ENCODE assay signal across 8 mouse cellular contexts in the genomic region with DNA sequence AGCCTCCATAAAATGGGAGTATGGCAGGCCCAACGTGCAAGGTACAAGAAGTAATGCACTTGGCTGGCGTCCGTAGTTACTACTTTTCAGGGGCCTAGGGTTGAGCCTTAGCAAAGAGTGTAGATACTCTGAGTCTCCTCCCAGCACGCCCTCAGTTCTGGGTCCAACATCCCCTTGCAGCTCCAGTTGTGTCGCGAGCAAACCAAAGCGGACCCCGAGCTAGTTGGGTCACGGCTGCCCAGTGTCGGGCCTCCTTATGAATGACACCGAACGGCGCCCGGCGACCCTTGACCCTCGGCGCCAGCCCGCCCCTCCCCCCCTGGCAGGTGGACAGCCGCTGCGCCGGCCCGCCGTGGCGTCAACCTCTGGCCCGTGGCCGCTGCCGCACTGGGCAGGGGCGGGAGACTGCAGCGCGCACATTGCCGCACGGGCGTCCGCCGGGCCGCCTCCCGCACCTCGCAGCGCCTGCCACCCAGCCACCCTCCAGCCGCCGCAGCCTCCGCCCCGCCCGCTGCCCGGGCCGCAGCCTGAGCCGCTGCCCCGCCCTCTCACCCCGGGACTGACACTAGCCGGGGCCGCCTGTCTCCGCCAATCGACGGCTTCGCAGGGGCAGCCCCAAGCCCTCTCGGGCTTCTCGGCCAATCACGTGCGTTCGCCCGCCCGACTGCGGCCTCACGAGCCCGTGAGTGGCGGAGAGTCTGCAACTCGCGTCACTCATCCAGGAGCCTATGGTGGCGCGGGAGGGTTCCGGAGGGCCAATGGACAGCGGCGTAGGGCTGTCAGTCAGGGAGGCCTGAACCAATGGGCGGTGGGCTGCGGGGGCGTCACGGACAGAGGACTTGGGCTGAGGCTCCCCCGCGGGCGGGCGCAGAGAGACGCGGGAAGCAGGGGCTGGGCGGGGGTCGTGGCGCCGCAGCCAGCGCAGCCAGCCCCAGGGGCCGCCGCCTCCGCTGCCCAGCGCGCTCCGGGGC. TPM values are rescaled to one million over a fixed set of nuclear protein-coding genes. Genes with fewer than 3 reads are reported as not detected.
A peak's percentile ranks its signal among the peaks of the same experiment; 100 is the strongest.
DNase-seq lines count a peak whose midpoint lies in the region; ATAC-seq and TF ChIP-seq lines count a peak whose summit lies in the region.

Prkaca (plus strand) TSS at position 844 of the 971 bp plus-strand sequence.

- peak within 1 kb of the TSS; percentile 82 for H3K27ac ChIP-seq in forebrain, embryonic 12.5 days
- peak within 1 kb of the TSS; percentile 90 for H3K27ac ChIP-seq in heart, postnatal 0 days (ENCODE audit: low read depth)
- H3K27ac ChIP-seq in liver, embryonic 16.5 days (ENCODE audit: low read length) = peak within 1 kb of the TSS; percentile 78
- H3K27ac ChIP-seq in neural tube, embryonic 13.5 days (replicated peaks) = peak within 1 kb of the TSS; percentile 87
- peak within 1 kb of the TSS; percentile 58 for H3K27ac ChIP-seq in testis, adult 2 months (ENCODE audit: control insufficient read depth, insufficient read depth, low read depth, low read length)

- H3K4me2 ChIP-seq in forebrain, embryonic 12.5 days = peak within 1 kb of the TSS; percentile 99
- peak within 1 kb of the TSS; percentile 96 for H3K4me2 ChIP-seq in heart, postnatal 0 days (ENCODE audit: low read depth, low read length)
- H3K4me2 ChIP-seq in liver, embryonic 16.5 days (ENCODE audit: low read depth, low read length) = peak within 1 kb of the TSS; percentile 98
- peak within 1 kb of the TSS; percentile 97 for H3K4me2 ChIP-seq in neural tube, embryonic 13.5 days

- H3K9ac ChIP-seq in forebrain, embryonic 12.5 days = peak within 1 kb of the TSS; percentile 86
- peak within 1 kb of the TSS; percentile 88 for H3K9ac ChIP-seq in heart, postnatal 0 days (replicated peaks; ENCODE audit: low read depth, low read length)
- peak within 1 kb of the TSS; percentile 90 for H3K9ac ChIP-seq in liver, embryonic 16.5 days (ENCODE audit: low read depth, low read length)
- H3K9ac ChIP-seq in neural tube, embryonic 13.5 days = peak within 1 kb of the TSS; percentile 94

- H3K9me3 ChIP-seq in E14TG2a.4 (ENCODE audit: low read length) = no peaks in the 10 kb centered on the region
- no peaks in the 10 kb centered on the region for H3K9me3 ChIP-seq in forebrain, embryonic 12.5 days
- H3K9me3 ChIP-seq in heart, postnatal 0 days (replicated peaks; ENCODE audit: control insufficient read depth, low read length) = no peaks in the 10 kb centered on the region
- no peaks in the 10 kb centered on the region for H3K9me3 ChIP-seq in liver, embryonic 16.5 days (replicated peaks; ENCODE audit: control insufficient read depth, low read length)
- no peaks in the 10 kb centered on the region for H3K9me3 ChIP-seq in neural tube, embryonic 13.5 days

- under 1% methylated on average over 78 of the region's 94 CpGs for WGBS in forebrain, embryonic 12.5 days
- WGBS in heart, postnatal 0 days = under 1% methylated on average over 65 of the region's 94 CpGs
- under 1% methylated on average over 82 of the region's 94 CpGs for WGBS in liver, embryonic 16.5 days (ENCODE audit: insufficient replicate concordance)
- under 1% methylated on average over 86 of the region's 94 CpGs for WGBS in neural tube, embryonic 13.5 days

- 0 out of 2 replicates have a peak, but pooled peaks have one; percentile 70 for TF ChIP-seq EP300 in heart, postnatal 0 days (IDR thresholded peaks at IDR 0.05; ENCODE audit: low read depth)

- no peak for TF ChIP-seq CTCF in E14TG2a.4 (conservative IDR thresholded peaks at IDR 0.05; ENCODE audit: low read length)
- no peak for TF ChIP-seq CTCF in heart, postnatal 0 days (IDR thresholded peaks at IDR 0.05; ENCODE audit: low read depth)
- TF ChIP-seq CTCF in testis, adult 2 months (IDR thresholded peaks at IDR 0.05; ENCODE audit: control insufficient read depth, insufficient read depth, insufficient replicate concordance, low read depth, low read length) = no peak

- DNase-seq in c-Kit-positive CD71-positive TER-119-positive erythroid progenitor cells, embryonic 14.5 days (ENCODE audit: low spot score) = peak; percentile 97
- peak; percentile 98 for DNase-seq in heart, postnatal 0 days (ENCODE audit: low spot score)
- DNase-seq in kidney, postnatal 4 days = peak; percentile 97 to 99

- peak; percentile 100 for ATAC-seq in forebrain, embryonic 12.5 days (ENCODE audit: low FRiP score)
- ATAC-seq in heart, postnatal 0 days (ENCODE audit: insufficient read depth, low read depth) = peak; percentile 97
- ATAC-seq in liver, embryonic 16.5 days (ENCODE audit: low read depth) = peak; percentile 97
- ATAC-seq in neural tube, embryonic 13.5 days (ENCODE audit: low read depth) = peak; percentile 100

- peak; percentile 34 for TF ChIP-seq POLR2A in testis, adult 2 months (IDR thresholded peaks at IDR 0.05; ENCODE audit: control insufficient read depth, low read depth, low read length)

- H3K4me3 ChIP-seq in E14TG2a.4 (replicated peaks; ENCODE audit: low read length) = peak within 1 kb of the TSS; percentile 90
- H3K4me3 ChIP-seq in forebrain, embryonic 12.5 days (replicated peaks) = peak within 1 kb of the TSS; percentile 93
- H3K4me3 ChIP-seq in heart, postnatal 0 days (ENCODE audit: low read depth, low read length) = peak within 1 kb of the TSS; percentile 90
- peak within 1 kb of the TSS; percentile 85 for H3K4me3 ChIP-seq in liver, embryonic 16.5 days (ENCODE audit: low read depth, low read length)
- peak within 1 kb of the TSS; percentile 95 for H3K4me3 ChIP-seq in neural tube, embryonic 13.5 days
- peak within 1 kb of the TSS; percentile 89 for H3K4me3 ChIP-seq in testis, adult 2 months (ENCODE audit: control insufficient read depth, low read depth, low read length)

- peaks cover 36% of the 10 kb centered on the region for H3K4me1 ChIP-seq in E14TG2a.4 (replicated peaks; ENCODE audit: low read depth, low read length)
- peaks cover 34% of the 10 kb centered on the region for H3K4me1 ChIP-seq in forebrain, embryonic 12.5 days
- peaks cover 28% of the 10 kb centered on the region for H3K4me1 ChIP-seq in heart, postnatal 0 days (ENCODE audit: control insufficient read depth, insufficient read depth)
- H3K4me1 ChIP-seq in liver, embryonic 16.5 days (ENCODE audit: control insufficient read depth, low read depth, low read length) = peaks cover 34% of the 10 kb centered on the region
- H3K4me1 ChIP-seq in neural tube, embryonic 13.5 days (replicated peaks) = peaks cover 38% of the 10 kb centered on the region
- H3K4me1 ChIP-seq in testis, adult 2 months (ENCODE audit: control insufficient read depth, insufficient read depth, low read length) = peaks cover 20% of the 10 kb centered on the region

- no peaks in the 10 kb centered on the region for H3K27me3 ChIP-seq in E14TG2a.4 (ENCODE audit: insufficient read depth, low read length)
- no peaks in the 10 kb centered on the region for H3K27me3 ChIP-seq in forebrain, embryonic 12.5 days
- no peaks in the 10 kb centered on the region for H3K27me3 ChIP-seq in heart, postnatal 0 days (ENCODE audit: control insufficient read depth, insufficient read depth, low read length)
- H3K27me3 ChIP-seq in liver, embryonic 16.5 days (ENCODE audit: control insufficient read depth, insufficient read depth, low read depth, low read length) = no peaks in the 10 kb centered on the region
- H3K27me3 ChIP-seq in neural tube, embryonic 13.5 days = no peaks in the 10 kb centered on the region
- H3K27me3 ChIP-seq in testis, adult 2 months (ENCODE audit: control insufficient read depth, insufficient read depth, low read length) = no peaks in the 10 kb centered on the region

- peaks cover 31% of the 10 kb centered on the region for H3K36me3 ChIP-seq in E14TG2a.4 (ENCODE audit: insufficient read depth, low read length)
- peaks cover 25% of the 10 kb centered on the region for H3K36me3 ChIP-seq in forebrain, embryonic 12.5 days (replicated peaks)
- H3K36me3 ChIP-seq in heart, postnatal 0 days (replicated peaks; ENCODE audit: control insufficient read depth, insufficient read depth, low read length) = peaks cover 25% of the 10 kb centered on the region
- H3K36me3 ChIP-seq in liver, embryonic 16.5 days (ENCODE audit: control insufficient read depth, insufficient read depth) = peaks cover 25% of the 10 kb centered on the region
- peaks cover 7% of the 10 kb centered on the region; the same call in 1 of the 2 replicates for H3K36me3 ChIP-seq in neural tube, embryonic 13.5 days
- H3K36me3 ChIP-seq in testis, adult 2 months (ENCODE audit: control insufficient read depth, insufficient read depth, low read length) = no peaks in the 10 kb centered on the region; the same call in 1 of the 2 replicates

RNA-seq across cellular contexts. Expression of gene Prkaca, which starts in this region (rescaled TPM):
- 181 and 187 TPM in 2 replicates for polyA plus RNA-seq in forebrain, embryonic 12.5 days (2016; fragmentation: Nextera tagmentation; extraction: Ambion mirVana)
- 246 and 345 TPM in 2 replicates for total RNA-seq in heart, postnatal 0 days (2014; rRNA removed; ENCODE audit: low replicate concordance)
- polyA plus RNA-seq in heart, postnatal 0 days (2015; fragmentation: Nextera tagmentation; extraction: Ambion mirVana) = 305 and 312 TPM in 2 replicates
- 29.8 and 39.9 TPM in 2 replicates for polyA plus RNA-seq in liver, embryonic 16.5 days (2015; fragmentation: Nextera tagmentation; extraction: Ambion mirVana)
- polyA plus RNA-seq in neural tube, embryonic 13.5 days (2015; fragmentation: Nextera tagmentation; extraction: Ambion mirVana) = 203 and 207 TPM in 2 replicates
- 101 and 103 TPM in 2 replicates for polyA plus RNA-seq in testis, adult 2 months (2012; rRNA removed)

Comparison
In these comparisons a context has a peak if more than half of its experiments do, and no peak if none do; other contexts are left out.
1. Peak in every context shown above with its lines: DNase-seq, ATAC-seq, H3K4me3 ChIP-seq and H3K27ac ChIP-seq.